Mouse (Mus musculus) myocyte (in vitro differentiated cells): ENCODE measurements at regions not wholly inside any gene's neighbourhood (a gene's known extent, or its start where the extent isn't known, plus 50 kb on each side); places are given as distances from the start of the nearest gene placed in this dataset.

Source experiments
- H3K27me3 ChIP-seq: one replicate; pipeline ENCODE4 v1.6.1; 2011; ENCODE audit not compliant: control insufficient read depth, insufficient read depth, insufficient read length
- H3K36me3 ChIP-seq: one replicate; pipeline ENCODE4 v1.6.1; 2011; ENCODE audit not compliant: control insufficient read depth, insufficient read depth
- H3K4me2 ChIP-seq: one replicate; pipeline ENCODE4 v1.6.1; 2011; ENCODE audit warnings: low read depth, control low read depth
- H3K4me3 ChIP-seq: one replicate; pipeline ENCODE4 v1.5.1; 2011; ENCODE audit warnings: mild to moderate bottlenecking, control low read depth, moderate library complexity
- H3K79me2 ChIP-seq: one replicate; pipeline ENCODE4 v1.6.1; 2011; ENCODE audit not compliant: control insufficient read depth, insufficient read depth
- H3ac ChIP-seq: one replicate; pipeline ENCODE4 v1.6.1; 2011; ENCODE audit not compliant: control insufficient read depth, insufficient read length
- CEBPB ChIP-seq: IDR thresholded peaks from 2 replicates; pipeline ENCODE4 v1.6.1; 2011; ENCODE audit warnings: mild to moderate bottlenecking, moderate library complexity; ENCODE audit not compliant: poor library complexity, insufficient read depth, severe bottlenecking
- E2F4 ChIP-seq: IDR thresholded peaks from one replicate; pipeline ENCODE4 v1.6.1; 2011; ENCODE audit warnings: mild to moderate bottlenecking, control low read depth, moderate library complexity; ENCODE audit not compliant: insufficient read depth
- MAX ChIP-seq: IDR thresholded peaks from one replicate; pipeline ENCODE4 v1.6.1; 2011; ENCODE audit warnings: low read depth, mild to moderate bottlenecking, control low read depth
- MYOD1 ChIP-seq, 3 experiments: IDR thresholded peaks; one replicate each; pipeline ENCODE4 v1.6.1; 2011; ENCODE audit warnings: control low read depth in 2 of 3, low read depth in 2 of 3, mild to moderate bottlenecking in 2 of 3, moderate library complexity in 1 of 3; ENCODE audit not compliant: insufficient read length in 2 of 3, control insufficient read depth in 1 of 3
- MYOG ChIP-seq, 3 experiments: IDR thresholded peaks; one replicate each; pipeline ENCODE4 v1.6.1; 2011; ENCODE audit warnings: control low read depth in 2 of 3, low read depth in 2 of 3, mild to moderate bottlenecking in 2 of 3; ENCODE audit not compliant: insufficient read length in 2 of 3, control insufficient read depth in 1 of 3, insufficient read depth in 1 of 3
- POLR2A ChIP-seq: IDR thresholded peaks from one replicate; pipeline ENCODE4 v1.6.1; 2011; ENCODE audit warnings: low read depth, mild to moderate bottlenecking, control low read depth, moderate library complexity; ENCODE audit not compliant: insufficient read length
- POLR2AphosphoS2 ChIP-seq: IDR thresholded peaks from one replicate; pipeline ENCODE4 v1.6.1; 2011; ENCODE audit warnings: low read depth, control low read depth; ENCODE audit not compliant: insufficient read length
- REST ChIP-seq: IDR thresholded peaks from one replicate; pipeline ENCODE4 v1.6.1; 2011; ENCODE audit warnings: mild to moderate bottlenecking, control low read depth, moderate library complexity; ENCODE audit not compliant: insufficient read depth, insufficient read length
- SRF ChIP-seq: IDR thresholded peaks from one replicate; pipeline ENCODE4 v1.6.1; 2011; ENCODE audit warnings: low read depth; ENCODE audit not compliant: control insufficient read depth, insufficient read length
- TCF12 ChIP-seq: IDR thresholded peaks from one replicate; pipeline ENCODE4 v1.6.1; 2011; ENCODE audit warnings: mild to moderate bottlenecking, control low read depth; ENCODE audit not compliant: poor library complexity, insufficient read depth, severe bottlenecking
- TCF3 ChIP-seq: IDR thresholded peaks from one replicate; pipeline ENCODE4 v1.6.1; 2011; ENCODE audit warnings: low read depth, control low read depth; ENCODE audit not compliant: insufficient read length
- USF1 ChIP-seq: IDR thresholded peaks from one replicate; pipeline ENCODE4 v1.6.1; 2011; ENCODE audit warnings: low read depth, mild to moderate bottlenecking, control low read depth, moderate library complexity

GRCm38 (mm10) chr9:61511436-61511835, 139.3 kb downstream of the Tle3 start:
- Histone ChIP-seq H3ac (no peak overlapping the region), H3K4me2 (no peak overlapping the region), H3K36me3 (no peaks in the 10 kb centered on the region), H3K4me3 (no peak overlapping the region), H3K27me3 (no peaks in the 10 kb centered on the region), H3K79me2 (no peaks in the 10 kb centered on the region)
- TF ChIP-seq MYOD1 (IDR thresholded peaks at IDR 0.05; ENCODE audit: control insufficient read depth in 1 of 3, insufficient read length in 2 of 3, low read depth in 2 of 3), result no peak
- no peak for TF ChIP-seq MYOG (IDR thresholded peaks at IDR 0.05; ENCODE audit: control insufficient read depth in 1 of 3, insufficient read depth in 1 of 3, insufficient read length in 2 of 3, low read depth in 2 of 3)
- TF ChIP-seq REST, result no peak
- TF ChIP-seq E2F4, result no peak
- TF ChIP-seq POLR2AphosphoS2, result no peak
- no peak for TF ChIP-seq TCF12
- no peak for TF ChIP-seq POLR2A
- TF ChIP-seq MAX, result no peak
- no peak for TF ChIP-seq CEBPB
- TF ChIP-seq TCF3, result no peak
- no peak for TF ChIP-seq USF1
- no peak for TF ChIP-seq SRF

GRCm38 (mm10) chr9:61510217-61510893, 138.2 kb downstream of the Tle3 start:
- no peaks in the 10 kb centered on the region for H3K36me3 ChIP-seq
- TF ChIP-seq POLR2A, result no peak
- no peak for TF ChIP-seq TCF3
- no peak for TF ChIP-seq POLR2AphosphoS2
- no peak for TF ChIP-seq REST
- TF ChIP-seq SRF, result no peak
- TF ChIP-seq USF1, result no peak
- no peak for TF ChIP-seq E2F4
- no peak for TF ChIP-seq TCF12
- peak in 1 of 3 experiments; percentile 45 for TF ChIP-seq MYOG (IDR thresholded peaks at IDR 0.05; ENCODE audit: control insufficient read depth in 1 of 3, insufficient read depth in 1 of 3, insufficient read length in 2 of 3, low read depth in 2 of 3)
- no peak for TF ChIP-seq CEBPB
- no peak for TF ChIP-seq MAX
- peak in 1 of 3 experiments; percentile 71 for TF ChIP-seq MYOD1 (IDR thresholded peaks at IDR 0.05; ENCODE audit: control insufficient read depth in 1 of 3, insufficient read length in 2 of 3, low read depth in 2 of 3)
- no peak overlapping the region for H3K4me3 ChIP-seq
- H3ac ChIP-seq, result no peak overlapping the region
- no peak overlapping the region for H3K4me2 ChIP-seq
- H3K79me2 ChIP-seq, result no peaks in the 10 kb centered on the region
- H3K27me3 ChIP-seq, result no peaks in the 10 kb centered on the region

- Histone ChIP-seq H3K4me2 (no peak overlapping the region), H3K27me3 (no peaks in the 10 kb centered on the region), H3K4me3 (no peak overlapping the region)
These were observed 137.5 kb downstream of the Tle3 start for GRCm38 (mm10) chr9:61509591-61510191.

GRCm38 (mm10) chr9:61509091-61509490, 136.9 kb downstream of the Tle3 start:
- no peaks in the 10 kb centered on the region for H3K27me3 ChIP-seq
- H3K4me3 ChIP-seq, result no peak overlapping the region
- H3K36me3 ChIP-seq, result no peaks in the 10 kb centered on the region
- TF ChIP-seq CEBPB, result no peak
- TF ChIP-seq MYOD1 (IDR thresholded peaks at IDR 0.05; ENCODE audit: control insufficient read depth in 1 of 3, insufficient read length in 2 of 3, low read depth in 2 of 3), result no peak
- TF ChIP-seq TCF12, result no peak
- no peak for TF ChIP-seq E2F4
- TF ChIP-seq POLR2AphosphoS2, result no peak
- TF ChIP-seq USF1, result no peak
- TF ChIP-seq MAX, result no peak
- no peak overlapping the region for H3K4me2 ChIP-seq
- no peaks in the 10 kb centered on the region for H3K79me2 ChIP-seq
- no peak overlapping the region for H3ac ChIP-seq

More at GRCm38 (mm10) chr9:61509591-61510191, 137.5 kb downstream of the Tle3 start:
- Histone ChIP-seq H3K36me3 (no peaks in the 10 kb centered on the region), H3K79me2 (no peaks in the 10 kb centered on the region), H3ac (no peak overlapping the region)
- no peak for TF ChIP-seq TCF3

DNA sequence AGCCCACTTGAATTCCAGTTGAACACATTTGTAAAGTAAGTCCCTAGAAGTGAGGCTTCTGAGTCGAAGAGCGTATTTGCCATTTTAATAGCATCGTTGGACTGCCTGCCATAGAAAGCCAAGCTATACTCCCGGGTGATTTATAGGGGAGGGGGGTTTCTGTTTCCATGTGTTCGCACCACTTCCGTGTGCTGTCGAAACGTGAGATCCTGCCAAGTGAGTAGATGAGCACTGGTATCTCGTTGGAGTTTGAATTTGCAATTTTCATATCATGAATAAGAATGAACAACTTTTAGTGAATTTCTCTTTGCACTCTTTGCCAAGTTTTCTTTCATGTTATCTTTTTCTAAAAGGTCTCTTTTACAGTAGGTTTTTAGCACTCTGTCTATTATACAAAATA, 128.7 kb downstream of the Tle3 start:
- Histone ChIP-seq H3K4me2 (no peak overlapping the region), H3K4me3 (no peak overlapping the region), H3ac (no peak overlapping the region), H3K36me3 (no peaks in the 10 kb centered on the region), H3K79me2 (no peaks in the 10 kb centered on the region), H3K27me3 (peaks cover 2% of the 10 kb centered on the region)
- TF ChIP-seq TCF12 (no peak), MYOG (IDR thresholded peaks at IDR 0.05; ENCODE audit: control insufficient read depth in 1 of 3, insufficient read depth in 1 of 3, insufficient read length in 2 of 3, low read depth in 2 of 3) (no peak), USF1 (no peak), POLR2A (no peak), POLR2AphosphoS2 (no peak), TCF3 (no peak), CEBPB (no peak)
